Mouse (Mus musculus) heart, postnatal 4 days (tissue): ENCODE data around the gene Bbs9. TPM values are rescaled to one million over a fixed set of nuclear protein-coding genes. Genes with fewer than 3 reads are reported as not detected.
A peak's percentile ranks its signal among the peaks of the same experiment; 100 is the strongest.
"Not testable (repeated sequence)": the region's sequence is repeated elsewhere in the genome, so short reads cannot be mapped to it uniquely, and the experiment has no call there.

Source experiments
- DNase-seq: peaks from one replicate; pipeline ENCODE4 v3.0.0; 2021
- total RNA-seq, 2 experiments: library from RNA; stranded (reverse); gene quantifications; 2 replicates each; pipeline ENCODE4 v1.2.3; 2021

Gene Bbs9
- total RNA-seq, 2 experiments from 2014 or later = 14.0 to 15.9 TPM

DNA sequence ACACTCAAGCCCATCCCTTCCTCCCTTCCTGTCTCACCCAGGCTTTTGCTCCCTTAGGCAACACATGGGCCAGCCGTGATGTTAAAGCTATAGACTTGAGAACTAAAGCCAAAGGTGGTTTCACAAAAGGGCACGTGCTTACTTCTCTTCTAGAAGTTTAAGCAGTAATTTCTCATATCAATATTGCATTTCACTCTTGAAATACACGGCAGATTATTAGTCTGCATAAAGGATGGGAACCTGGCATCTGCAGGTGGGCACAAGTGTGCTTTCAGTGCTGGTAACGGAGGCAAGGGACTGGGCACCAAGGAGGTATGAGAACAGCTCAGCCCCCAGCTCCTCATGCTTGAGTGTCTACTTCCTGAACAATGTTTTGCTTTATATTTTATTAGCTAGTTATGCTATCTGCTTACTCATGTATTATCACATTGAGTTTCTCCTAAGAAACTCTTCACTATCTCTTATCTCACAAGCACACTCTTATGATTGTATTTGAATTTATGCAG is 334.2 kb downstream of the Bbs9 start:
- DNase-seq = no peak

DNA sequence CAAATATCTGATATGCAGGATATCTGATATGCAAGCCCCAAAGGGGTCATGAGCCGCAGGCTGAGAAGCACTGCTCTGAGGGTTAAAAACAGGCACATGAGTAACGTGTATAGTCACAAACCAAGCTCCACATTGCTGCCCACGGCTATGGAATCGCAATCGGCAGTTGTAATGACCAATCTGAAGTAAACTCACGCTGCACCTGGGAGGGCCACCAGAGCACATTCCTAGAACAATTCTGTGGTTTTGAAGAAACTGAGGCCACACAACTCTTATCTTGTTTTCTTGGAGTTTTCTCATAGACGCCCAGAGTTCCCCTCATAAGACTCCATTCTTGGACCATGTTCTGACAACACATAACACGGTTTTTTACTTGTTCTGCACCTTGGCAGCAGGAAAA is 334.9 kb downstream of the Bbs9 start:
- DNase-seq = no peak

- no peak for DNase-seq
Observed at GRCm38 (mm10) chr9:22811931-22812330, 336.4 kb downstream of the Bbs9 start.

DNA sequence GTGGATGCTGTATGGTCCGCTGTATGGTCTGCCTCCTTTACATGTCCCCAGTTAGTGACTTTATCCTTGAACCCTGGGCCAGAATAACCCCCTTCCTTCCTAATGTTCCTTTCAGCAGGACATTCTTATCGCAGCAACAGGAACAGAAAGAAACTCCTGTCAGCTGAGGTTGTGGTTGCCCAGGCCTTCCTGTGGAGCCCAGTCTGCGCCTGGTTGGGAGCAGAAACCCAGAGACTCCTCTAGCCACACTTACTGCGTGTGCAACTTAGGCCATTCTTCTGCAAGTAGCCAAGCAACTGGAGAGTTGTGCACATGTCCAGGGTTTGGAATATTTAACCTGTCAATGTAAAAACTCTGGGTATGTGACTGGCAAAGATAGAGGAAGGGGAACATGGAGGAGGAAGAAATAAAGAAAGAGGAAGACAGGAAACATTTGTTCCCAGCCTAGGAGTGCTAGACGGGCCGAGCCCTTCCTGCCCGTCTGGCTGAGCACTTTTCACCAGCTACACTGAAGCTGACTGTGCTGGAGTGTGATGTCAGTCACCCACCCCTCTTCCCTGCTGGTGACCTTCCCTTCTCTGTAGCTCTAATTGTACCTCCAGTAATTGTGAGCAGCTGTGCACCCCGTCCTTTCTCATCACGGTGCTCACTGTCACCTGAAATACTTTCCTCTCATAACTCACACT is 339.0 kb downstream of the Bbs9 start:
- no peak for DNase-seq

- no peak for DNase-seq
Observed at GRCm38 (mm10) chr9:22815093-22815458, 339.6 kb downstream of the Bbs9 start.

DNA sequence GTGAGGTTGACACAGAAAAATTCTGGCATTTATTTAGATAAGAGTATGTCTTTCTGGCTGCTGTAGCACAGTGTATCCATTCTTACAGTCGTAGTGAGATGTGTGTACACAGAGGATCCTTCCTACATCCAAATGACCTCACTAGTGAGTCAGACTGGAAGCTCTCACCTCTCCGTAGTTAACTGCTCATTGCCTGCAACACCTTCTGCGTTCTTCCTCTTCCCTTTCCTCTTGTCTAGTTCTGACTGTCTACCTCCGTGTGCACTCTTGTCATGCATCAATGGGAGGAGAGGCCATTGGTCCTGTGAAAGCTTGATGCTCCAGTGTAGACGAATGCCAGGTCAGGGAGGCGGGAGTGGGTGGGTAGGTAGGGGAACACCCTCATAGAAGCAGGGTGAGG is 344.0 kb downstream of the Bbs9 start:
- DNase-seq = no peak

GRCm38 (mm10) chr9:22820646-22821185 is 345.2 kb downstream of the Bbs9 start:
- no peak for DNase-seq

- peak; percentile 67 for DNase-seq
Observed at GRCm38 (mm10) chr9:22822770-22823169, 347.3 kb downstream of the Bbs9 start.

GRCm38 (mm10) chr9:22823856-22824255 is 348.3 kb downstream of the Bbs9 start:
- no peak for DNase-seq

DNA sequence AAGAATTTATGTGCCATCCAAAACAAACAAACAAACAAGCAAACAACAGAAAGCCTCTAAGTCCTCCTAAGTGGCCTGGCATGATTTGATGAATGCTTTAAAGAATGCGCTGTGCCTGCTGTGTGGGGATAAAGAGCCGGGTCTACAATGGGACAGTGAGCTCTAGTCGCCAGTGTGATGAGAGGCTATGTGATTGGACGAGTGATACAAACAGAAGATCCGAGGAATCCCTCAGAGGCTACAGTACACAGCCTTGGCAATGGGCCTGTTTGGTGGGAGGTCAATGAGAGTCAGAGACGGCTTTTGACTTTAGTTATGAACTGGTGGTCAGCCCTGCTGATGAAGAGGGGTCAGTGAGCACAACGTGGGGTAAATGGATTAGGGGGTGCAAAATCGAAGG is 349.4 kb downstream of the Bbs9 start:
- DNase-seq = no peak

- no peak for DNase-seq
Observed at GRCm38 (mm10) chr9:22826571-22826990, 351.1 kb downstream of the Bbs9 start.

DNA sequence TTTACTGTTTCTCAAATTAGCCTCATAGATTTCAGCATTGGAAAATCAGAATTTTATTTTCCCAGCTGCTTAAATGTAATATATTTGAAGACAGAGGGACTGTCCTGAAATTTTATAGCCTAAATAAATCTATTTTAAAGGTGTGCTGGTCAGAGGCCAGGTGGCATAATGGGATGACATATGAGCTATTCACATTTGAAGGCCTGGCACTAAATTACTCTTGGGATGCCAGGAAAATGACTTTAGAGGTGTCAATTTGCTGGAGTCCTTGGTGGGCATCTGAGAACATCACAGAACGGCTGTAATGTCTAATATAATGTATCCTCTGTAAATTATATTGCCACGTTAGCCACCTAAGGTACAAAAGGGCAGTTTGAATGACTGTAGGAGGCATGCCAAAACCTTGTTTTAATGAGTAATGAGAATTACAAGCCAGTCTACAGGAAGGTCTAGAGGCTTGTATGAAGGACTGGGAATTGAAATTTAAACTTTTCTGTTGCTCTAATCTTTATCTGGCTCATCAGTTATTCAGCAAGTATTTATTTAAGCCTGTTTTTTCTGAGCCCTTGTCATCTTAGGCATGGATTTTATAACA is 351.8 kb downstream of the Bbs9 start:
- DNase-seq = no peak

- DNase-seq = no peak
Observed at GRCm38 (mm10) chr9:22829212-22829960, 353.9 kb downstream of the Bbs9 start.

GRCm38 (mm10) chr9:22834994-22835512 is 359.5 kb downstream of the Bbs9 start:
- no peak for DNase-seq

- no peak for DNase-seq
Observed at GRCm38 (mm10) chr9:22837000-22837399, 361.5 kb downstream of the Bbs9 start.

DNA sequence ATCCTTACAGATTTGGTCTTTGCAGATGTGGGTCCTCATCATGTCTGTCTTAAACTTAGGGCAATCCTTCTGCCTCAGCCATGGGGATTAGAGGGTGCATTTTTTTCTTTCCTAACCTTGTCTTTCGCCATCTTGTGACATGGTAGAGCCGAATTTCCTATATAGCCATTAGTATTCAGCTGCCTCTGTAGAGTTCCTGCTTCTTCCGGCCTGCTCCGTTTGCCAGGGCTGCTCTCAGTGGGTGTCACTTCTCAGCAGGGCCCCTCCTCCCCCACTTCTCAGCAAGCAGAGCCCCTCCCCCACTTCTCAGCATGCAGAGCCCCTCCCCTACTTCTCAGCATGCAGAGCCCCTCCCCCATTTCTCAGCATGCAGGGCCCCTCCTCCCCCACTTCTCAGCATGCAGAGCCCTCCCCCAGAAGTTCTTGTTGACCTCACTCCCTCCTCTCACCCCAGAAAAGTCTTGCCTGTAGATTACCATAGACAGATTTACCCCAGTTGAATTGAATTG is 362.2 kb downstream of the Bbs9 start:
- DNase-seq = no peak

- no peak for DNase-seq
Observed at GRCm38 (mm10) chr9:22846048-22846447, 370.5 kb downstream of the Bbs9 start.

- DNase-seq = no peak
Observed at GRCm38 (mm10) chr9:22846783-22847182, 371.3 kb downstream of the Bbs9 start.

DNA sequence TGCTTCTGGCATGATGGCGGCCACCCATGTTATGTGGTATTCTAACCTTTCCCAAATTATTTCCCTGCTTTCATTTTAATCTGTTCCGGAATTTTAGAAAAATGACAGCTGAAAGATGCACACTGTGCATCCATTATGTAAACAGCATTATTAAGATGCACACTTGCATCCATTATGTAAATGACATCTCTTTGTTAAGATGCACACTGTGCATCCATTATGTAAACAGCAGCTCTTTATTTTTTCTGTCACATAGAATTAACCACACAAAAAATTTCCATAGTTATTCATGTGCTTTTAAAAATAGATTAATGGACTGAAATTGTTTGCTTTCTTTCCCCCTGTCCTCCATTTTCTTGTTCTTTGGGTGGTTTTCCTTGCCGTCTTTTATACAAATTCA is 373.3 kb downstream of the Bbs9 start:
- DNase-seq = no peak

GRCm38 (mm10) chr9:22849212-22849611 is 373.7 kb downstream of the Bbs9 start:
- DNase-seq = no peak

- not testable (repeated sequence) for DNase-seq
Observed at GRCm38 (mm10) chr9:22869147-22869546, 393.6 kb downstream of the Bbs9 start.

- no peak for DNase-seq
Observed at GRCm38 (mm10) chr9:22870661-22871060, 395.1 kb downstream of the Bbs9 start.

DNA sequence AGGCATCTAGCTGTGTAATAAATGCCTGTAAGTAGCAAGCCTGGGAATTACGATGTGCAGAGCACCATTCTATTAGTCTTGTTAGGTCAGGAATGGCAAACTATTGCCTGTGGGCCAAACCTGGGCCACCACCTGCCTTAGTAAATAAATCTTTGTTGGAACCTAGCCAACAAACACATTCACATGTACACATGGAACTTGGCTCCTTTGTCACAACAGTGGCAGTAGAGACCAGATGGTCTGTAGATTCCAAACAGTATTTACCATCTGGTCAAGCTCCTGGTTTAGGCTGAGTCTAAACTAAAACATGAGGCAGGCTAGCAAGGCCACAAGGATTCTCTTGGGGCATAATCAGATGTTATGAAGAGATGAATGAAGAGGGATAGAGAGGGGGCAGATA is 399.7 kb downstream of the Bbs9 start:
- no peak for DNase-seq
